Mouse (Mus musculus) hindbrain, embryonic 16.5 days (tissue): ENCODE measurements around the gene Slc35e3. TPM values are rescaled to one million over a fixed set of nuclear protein-coding genes. Genes with fewer than 3 reads are reported as not detected.

Experiments used
- ATAC-seq: fragments of 200-750 bp; cut with Nextera tagmentation; 2 replicates; pipeline ENCODE4 v1.8.0; 2017; ENCODE audit warnings: moderate TSS enrichment, moderate library complexity
- H3K27ac ChIP-seq: fragments of 300-500 bp; sonication (generic); 2 replicates; pipeline ENCODE4 v1.5.1; 2014; ENCODE audit warnings: low read depth, mild to moderate bottlenecking, control low read depth, low read length, moderate library complexity
- H3K27me3 ChIP-seq: fragments of 300-500 bp; sonication (generic); replicated peaks from 2 replicates; pipeline ENCODE4 v1.6.1; 2014; ENCODE audit warnings: low read length; ENCODE audit not compliant: control insufficient read depth, insufficient read depth
- H3K36me3 ChIP-seq: fragments of 300-500 bp; sonication (generic); 2 replicates; pipeline ENCODE4 v1.6.1; 2014; ENCODE audit warnings: mild to moderate bottlenecking, low read length, moderate library complexity, mixed read lengths; ENCODE audit not compliant: control insufficient read depth, insufficient read depth
- H3K4me1 ChIP-seq: fragments of 300-500 bp; sonication (generic); 2 replicates; pipeline ENCODE4 v1.6.1; 2014; ENCODE audit warnings: low read depth, low read length; ENCODE audit not compliant: control insufficient read depth, insufficient read depth
- H3K4me2 ChIP-seq: fragments of 300-500 bp; sonication (generic); 2 replicates; pipeline ENCODE4 v1.6.1; 2014; ENCODE audit warnings: mild to moderate bottlenecking, low read length, control low read depth, moderate library complexity
- H3K4me3 ChIP-seq: fragments of 300-500 bp; sonication (generic); 2 replicates; pipeline ENCODE4 v1.5.1; 2014; ENCODE audit warnings: mild to moderate bottlenecking, low read length, control low read depth, moderate library complexity
- H3K9ac ChIP-seq: fragments of 300-500 bp; sonication (generic); 2 replicates; pipeline ENCODE4 v1.6.1; 2014; ENCODE audit warnings: low read depth, mild to moderate bottlenecking, control low read depth, low read length, moderate library complexity
- H3K9me3 ChIP-seq: fragments of 300-500 bp; sonication (generic); 2 replicates; pipeline ENCODE4 v1.6.1; 2014; ENCODE audit warnings: mild to moderate bottlenecking, low read length, moderate library complexity; ENCODE audit not compliant: control insufficient read depth
- WGBS: fragments of 180-500 bp; shearing (Covaris S2); extraction: QIAGEN DNeasy Blood & Tissue Kit; methylation state at CpG from one replicate; pipeline ENCODE4 v1.1.7; 2014; 5-methylcytosine and 5-hydroxymethylcytosine counted together
- polyA plus RNA-seq: library from polyadenylated mRNA; unstranded; fragments of >200 nt; fragmentation: Nextera tagmentation; extraction: Ambion mirVana; gene quantifications from 2 replicates; pipeline ENCODE4 v1.2.1, GENCODE M21; 2015

Slc35e3 gene
- polyA plus RNA-seq, 1 experiment from 2014 or later = 27.7 TPM

- H3K4me2 ChIP-seq = no peak overlapping the region
- WGBS = 94% methylated on average over 5 of the region's 5 CpGs
- no peak overlapping the region for H3K27ac ChIP-seq
- no peak overlapping the region for H3K9ac ChIP-seq
- H3K27me3 ChIP-seq = no peaks in the 10 kb centered on the region
- no peaks in the 10 kb centered on the region for H3K4me1 ChIP-seq
- peaks cover 8% of the 10 kb centered on the region for H3K36me3 ChIP-seq
- H3K9me3 ChIP-seq = no peaks in the 10 kb centered on the region
- H3K4me3 ChIP-seq = no peak overlapping the region
- no peak for ATAC-seq
Observed at GRCm38 (mm10) chr10:117752851-117753647, 6.9 kb upstream of the Slc35e3 start.

GRCm38 (mm10) chr10:117752304-117752821, 6.2 kb upstream of the Slc35e3 start:
- H3K4me3 ChIP-seq = no peak overlapping the region
- no peak overlapping the region for H3K27ac ChIP-seq
- no peaks in the 10 kb centered on the region for H3K27me3 ChIP-seq
- H3K9me3 ChIP-seq = no peaks in the 10 kb centered on the region
- H3K4me1 ChIP-seq = no peaks in the 10 kb centered on the region
- 96% methylated on average over 7 of the region's 7 CpGs for WGBS
- ATAC-seq = no peak
- no peak overlapping the region for H3K4me2 ChIP-seq
- H3K9ac ChIP-seq = no peak overlapping the region
- H3K36me3 ChIP-seq = peaks cover 8% of the 10 kb centered on the region

- Histone ChIP-seq H3K9me3 (no peaks in the 10 kb centered on the region), H3K4me2 (no peak overlapping the region), H3K9ac (no peak overlapping the region), H3K4me1 (no peaks in the 10 kb centered on the region), H3K27me3 (no peaks in the 10 kb centered on the region), H3K4me3 (no peak overlapping the region), H3K27ac (no peak overlapping the region), H3K36me3 (peaks cover 7% of the 10 kb centered on the region)
- WGBS = 97% methylated on average over 6 of the region's 6 CpGs
- no peak for ATAC-seq
Observed at GRCm38 (mm10) chr10:117751744-117752143, 5.6 kb upstream of the Slc35e3 start.

- H3K27me3 ChIP-seq = no peaks in the 10 kb centered on the region
- peaks cover 4% of the 10 kb centered on the region for H3K36me3 ChIP-seq
- no peaks in the 10 kb centered on the region for H3K9me3 ChIP-seq
- 97% methylated on average over 14 of the region's 14 CpGs for WGBS
- no peaks in the 10 kb centered on the region for H3K4me1 ChIP-seq
- no peak overlapping the region for H3K4me2 ChIP-seq
- no peak overlapping the region for H3K27ac ChIP-seq
- ATAC-seq = no peak
- H3K9ac ChIP-seq = no peak overlapping the region
- H3K4me3 ChIP-seq = no peak overlapping the region
Observed at GRCm38 (mm10) chr10:117751282-117751610, 5.1 kb upstream of the Slc35e3 start.

- H3K9me3 ChIP-seq = no peaks in the 10 kb centered on the region
- no peak overlapping the region for H3K9ac ChIP-seq
- H3K27me3 ChIP-seq = no peaks in the 10 kb centered on the region
- H3K36me3 ChIP-seq = peaks cover 4% of the 10 kb centered on the region
- WGBS = 98% methylated on average over 5 of the region's 5 CpGs
- H3K27ac ChIP-seq = no peak overlapping the region
- no peak for ATAC-seq
- no peak overlapping the region for H3K4me2 ChIP-seq
- H3K4me1 ChIP-seq = no peaks in the 10 kb centered on the region
- no peak overlapping the region for H3K4me3 ChIP-seq
Observed at GRCm38 (mm10) chr10:117750529-117751281, 4.5 kb upstream of the Slc35e3 start.

GRCm38 (mm10) chr10:117749787-117750343, 3.7 kb upstream of the Slc35e3 start:
- no peak overlapping the region for H3K27ac ChIP-seq
- H3K4me2 ChIP-seq = no peak overlapping the region
- no peak overlapping the region for H3K9ac ChIP-seq
- H3K4me1 ChIP-seq = no peaks in the 10 kb centered on the region; the same call in 1 of the 2 replicates
- no peak for ATAC-seq
- H3K4me3 ChIP-seq = no peak overlapping the region
- no peaks in the 10 kb centered on the region for H3K27me3 ChIP-seq
- WGBS = 95% methylated on average over 14 of the region's 14 CpGs
- no peaks in the 10 kb centered on the region for H3K9me3 ChIP-seq
- peaks cover 4% of the 10 kb centered on the region for H3K36me3 ChIP-seq

GRCm38 (mm10) chr10:117749050-117749686, 3.0 kb upstream of the Slc35e3 start:
- Histone ChIP-seq H3K4me3 (no peak overlapping the region), H3K4me2 (no peak overlapping the region), H3K9ac (no peak overlapping the region), H3K9me3 (no peaks in the 10 kb centered on the region), H3K36me3 (peaks cover 4% of the 10 kb centered on the region), H3K27ac (no peak overlapping the region), H3K27me3 (no peaks in the 10 kb centered on the region), H3K4me1 (peaks cover 6% of the 10 kb centered on the region)
- no peak for ATAC-seq
- WGBS = 98% methylated on average over 10 of the region's 10 CpGs

- Histone ChIP-seq H3K4me2 (no peak overlapping the region), H3K27me3 (no peaks in the 10 kb centered on the region), H3K9ac (no peak overlapping the region), H3K4me3 (no peak overlapping the region), H3K4me1 (peaks cover 12% of the 10 kb centered on the region), H3K9me3 (no peaks in the 10 kb centered on the region), H3K27ac (no peak overlapping the region), H3K36me3 (peaks cover 4% of the 10 kb centered on the region; the same call in 1 of the 2 replicates)
- WGBS = 87% methylated on average over 10 of the region's 10 CpGs
- ATAC-seq = no peak
Observed at GRCm38 (mm10) chr10:117748276-117749049, 2.3 kb upstream of the Slc35e3 start.
